Mouse (Mus musculus) layer of hippocampus, adult 9-11 months (tissue): ENCODE measurements around the gene Slc25a53.
A peak's percentile ranks its signal among the peaks of the same experiment; 100 is the strongest.
"Not testable (repeated sequence)": the region's sequence is repeated elsewhere in the genome, so short reads cannot be mapped to it uniquely, and the experiment has no call there.

ENCODE experiments used
- DNase-seq: peaks from one replicate; pipeline ENCODE4 v3.0.0; 2022

Slc25a53 gene

GRCm38 (mm10) chrX:136958300-136958699, 79.8 kb downstream of the Slc25a53 start:
- DNase-seq = not testable (repeated sequence)

- peak; percentile 84 for DNase-seq
Measured at GRCm38 (mm10) chrX:136957583-136958279, 80.4 kb downstream of the Slc25a53 start.

- DNase-seq = no peak
Measured at GRCm38 (mm10) chrX:136937985-136938384, 100.1 kb downstream of the Slc25a53 start.
